Mouse (Mus musculus) neural tube, embryonic 11.5 days (tissue): Measurements from ENCODE around the gene Lrrc32. TPM values are rescaled to one million over a fixed set of nuclear protein-coding genes. Genes with fewer than 3 reads are reported as not detected.

Source experiments
- ATAC-seq: fragments of 200-750 bp; cut with Nextera tagmentation; 2 replicates; pipeline ENCODE4 v1.8.0; 2017; ENCODE audit warnings: moderate number of reproducible peaks, mild to moderate bottlenecking, moderate TSS enrichment, moderate library complexity; ENCODE audit not compliant: insufficient read depth, low FRiP score, low TSS enrichment
- DNase-seq: peaks from one replicate; pipeline ENCODE4 v3.0.0-alpha.2; 2015; ENCODE audit warnings: low spot score
- H3K27ac ChIP-seq: fragments of 300-500 bp; sonication (generic); 2 replicates; pipeline ENCODE4 v1.5.1; 2014; ENCODE audit warnings: low read depth, mild to moderate bottlenecking, low read length
- H3K27me3 ChIP-seq: fragments of 300-500 bp; sonication (generic); 2 replicates; pipeline ENCODE4 v1.6.1; 2014; ENCODE audit warnings: mild to moderate bottlenecking, low read length, mixed read lengths; ENCODE audit not compliant: control insufficient read depth, insufficient read depth
- H3K36me3 ChIP-seq: fragments of 300-500 bp; sonication (generic); 2 replicates; pipeline ENCODE4 v1.6.1; 2014; ENCODE audit warnings: mild to moderate bottlenecking, low read length, moderate library complexity, mixed read lengths; ENCODE audit not compliant: control insufficient read depth, insufficient read depth
- H3K4me1 ChIP-seq: fragments of 300-500 bp; sonication (generic); 2 replicates; pipeline ENCODE4 v1.6.1; 2014; ENCODE audit warnings: low read length, mixed read lengths; ENCODE audit not compliant: control insufficient read depth, insufficient read depth
- H3K4me2 ChIP-seq: fragments of 300-500 bp; sonication (generic); 2 replicates; pipeline ENCODE4 v1.6.1; 2014; ENCODE audit warnings: low read depth, mild to moderate bottlenecking, moderate library complexity
- H3K4me3 ChIP-seq: fragments of 300-500 bp; sonication (generic); 2 replicates; pipeline ENCODE4 v1.5.1; 2014; ENCODE audit warnings: low read depth, low read length
- H3K9ac ChIP-seq: fragments of 300-500 bp; sonication (generic); 2 replicates; pipeline ENCODE4 v1.6.1; 2014; ENCODE audit warnings: mild to moderate bottlenecking, low read length
- H3K9me3 ChIP-seq: fragments of 300-500 bp; sonication (generic); 2 replicates; pipeline ENCODE4 v1.6.1; 2016; ENCODE audit warnings: low read length; ENCODE audit not compliant: control insufficient read depth
- WGBS: fragments of 180-500 bp; shearing (Covaris S2); extraction: QIAGEN DNeasy Blood & Tissue Kit; methylation state at CpG from one replicate; pipeline ENCODE4 v1.1.7; 2014; 5-methylcytosine and 5-hydroxymethylcytosine counted together
- polyA plus RNA-seq: library from polyadenylated mRNA; unstranded; fragments of >200 nt; fragmentation: Nextera tagmentation; extraction: Ambion mirVana; gene quantifications from 2 replicates; pipeline ENCODE4 v1.2.1, GENCODE M21; 2014

The Lrrc32 gene
- polyA plus RNA-seq, 1 experiment from 2014 or later: 6.4 TPM

- no peaks in the 10 kb centered on the region for H3K9me3 ChIP-seq
- no peak overlapping the region for H3K9ac ChIP-seq
- WGBS: 94% methylated on average over 3 of the region's 3 CpGs
- no peaks in the 10 kb centered on the region for H3K27me3 ChIP-seq
- H3K36me3 ChIP-seq: no peaks in the 10 kb centered on the region; the same call in 1 of the 2 replicates
- no peak for DNase-seq
- H3K4me2 ChIP-seq: no peak overlapping the region
- peaks cover 15% of the 10 kb centered on the region; the same call in 1 of the 2 replicates for H3K4me1 ChIP-seq
- no peak overlapping the region for H3K27ac ChIP-seq
- H3K4me3 ChIP-seq: no peak overlapping the region
- ATAC-seq: no peak
Measured at GRCm38 (mm10) chr7:98500470-98500869, 11.4 kb downstream of the Lrrc32 start.

DNA sequence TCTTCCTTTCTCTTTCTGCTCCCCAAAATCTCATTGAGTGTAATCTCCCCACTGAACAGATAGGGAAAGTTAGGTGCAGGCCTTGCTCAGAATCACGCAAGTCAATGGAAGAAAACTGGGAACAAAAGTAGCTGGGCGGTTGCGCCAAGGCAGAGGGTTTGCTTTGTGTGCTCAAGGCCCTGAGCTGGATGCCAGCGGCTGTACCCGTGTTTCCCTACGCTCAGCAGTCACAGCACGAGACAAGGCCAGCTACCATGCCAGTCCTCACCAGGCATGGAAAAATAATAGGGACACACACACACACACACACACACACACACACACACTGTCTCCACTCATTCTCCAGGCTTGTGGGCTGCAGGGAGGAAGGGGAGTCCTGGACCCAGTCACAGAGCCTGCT is 12.0 kb downstream of the Lrrc32 start:
- Histone ChIP-seq H3K9ac (no peak overlapping the region), H3K36me3 (no peaks in the 10 kb centered on the region; the same call in 1 of the 2 replicates), H3K9me3 (no peaks in the 10 kb centered on the region), H3K4me1 (peaks cover 15% of the 10 kb centered on the region; the same call in 1 of the 2 replicates), H3K27me3 (no peaks in the 10 kb centered on the region), H3K4me2 (no peak overlapping the region), H3K27ac (no peak overlapping the region), H3K4me3 (no peak overlapping the region)
- no peak for DNase-seq
- WGBS: 93% methylated on average over 7 of the region's 7 CpGs
- no peak for ATAC-seq

GRCm38 (mm10) chr7:98502921-98503320 is 13.8 kb downstream of the Lrrc32 start:
- Histone ChIP-seq H3K4me2 (no peak overlapping the region), H3K9ac (no peak overlapping the region), H3K27ac (no peak overlapping the region), H3K9me3 (no peaks in the 10 kb centered on the region), H3K4me1 (peaks cover 15% of the 10 kb centered on the region; the same call in 1 of the 2 replicates), H3K27me3 (no peaks in the 10 kb centered on the region), H3K4me3 (no peak overlapping the region), H3K36me3 (no peaks in the 10 kb centered on the region; the same call in 1 of the 2 replicates)
- 27% methylated on average over 5 of the region's 5 CpGs for WGBS
- ATAC-seq: no peak
- no peak for DNase-seq

GRCm38 (mm10) chr7:98503951-98504647 is 15.0 kb downstream of the Lrrc32 start:
- DNase-seq (no peak), ATAC-seq (no peak)
- H3K27me3 ChIP-seq: no peaks in the 10 kb centered on the region
- H3K4me3 ChIP-seq: no peak overlapping the region
- H3K36me3 ChIP-seq: no peaks in the 10 kb centered on the region; the same call in 1 of the 2 replicates
- H3K4me1 ChIP-seq: peaks cover 15% of the 10 kb centered on the region; the same call in 1 of the 2 replicates
- WGBS: 70% methylated on average over 6 of the region's 6 CpGs
- no peak overlapping the region for H3K9ac ChIP-seq
- no peak overlapping the region for H3K27ac ChIP-seq
- H3K9me3 ChIP-seq: no peaks in the 10 kb centered on the region
- H3K4me2 ChIP-seq: no peak overlapping the region

DNA sequence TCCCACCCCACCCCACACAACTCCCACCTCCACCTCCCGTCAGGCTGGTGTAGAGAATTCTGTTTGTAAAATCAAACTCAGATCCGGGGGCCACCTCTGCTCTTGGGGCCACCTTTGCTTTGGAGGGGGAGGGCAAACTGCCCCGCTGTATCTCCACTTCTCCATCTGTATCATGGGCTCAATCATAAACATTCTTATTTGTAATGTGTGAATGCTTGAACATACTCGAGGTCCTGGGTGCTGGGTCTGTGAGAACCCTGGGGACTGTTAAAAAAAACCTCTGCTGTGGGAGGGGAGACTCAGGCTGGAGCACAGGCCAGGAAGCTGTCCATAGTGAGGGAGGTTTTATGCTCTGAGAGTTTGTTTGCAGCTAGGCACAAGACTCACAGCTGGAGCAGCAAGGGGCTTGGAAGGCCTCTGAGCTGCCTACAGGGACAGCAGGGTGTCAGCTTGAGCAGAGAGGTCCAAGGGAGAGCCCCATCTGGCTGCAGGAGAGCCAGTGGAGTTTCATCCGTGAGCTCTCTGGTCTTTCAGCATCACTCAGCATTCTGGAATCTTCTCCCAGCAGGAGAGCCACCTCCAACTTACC is 15.7 kb downstream of the Lrrc32 start:
- Histone ChIP-seq H3K36me3 (no peaks in the 10 kb centered on the region), H3K9ac (no peak overlapping the region), H3K27ac (no peak overlapping the region), H3K4me3 (no peak overlapping the region), H3K27me3 (no peaks in the 10 kb centered on the region), H3K9me3 (no peaks in the 10 kb centered on the region), H3K4me2 (no peak overlapping the region), H3K4me1 (peaks cover 15% of the 10 kb centered on the region; the same call in 1 of the 2 replicates)
- no peak for DNase-seq
- WGBS: 39% methylated on average over 5 of the region's 5 CpGs
- ATAC-seq: no peak

DNA sequence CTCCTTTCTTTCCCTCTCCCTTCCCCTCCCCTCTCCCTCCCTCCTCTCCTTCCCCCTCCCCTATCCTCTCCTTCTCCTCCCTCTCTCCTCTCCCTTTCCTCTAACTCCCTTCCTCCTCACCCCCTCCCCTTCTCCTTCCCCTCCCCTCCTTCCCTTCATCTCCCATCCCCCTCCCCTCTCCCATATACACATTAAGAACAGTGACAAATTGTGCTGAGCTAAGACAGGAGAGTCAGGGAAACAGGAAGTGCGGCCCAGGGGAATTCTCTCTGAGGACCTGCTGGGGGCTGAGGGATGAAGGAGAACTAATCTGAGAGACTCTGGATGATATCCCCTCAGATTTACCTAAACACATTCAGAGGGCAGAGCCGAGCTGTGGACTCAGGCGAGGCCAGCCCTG is 16.6 kb downstream of the Lrrc32 start:
- Histone ChIP-seq H3K36me3 (no peaks in the 10 kb centered on the region), H3K9ac (no peak overlapping the region), H3K27ac (no peak overlapping the region), H3K9me3 (no peaks in the 10 kb centered on the region), H3K4me2 (no peak overlapping the region), H3K27me3 (no peaks in the 10 kb centered on the region), H3K4me1 (peaks cover 15% of the 10 kb centered on the region; the same call in 1 of the 2 replicates), H3K4me3 (no peak overlapping the region)
- peak; percentile 36 for DNase-seq
- WGBS: 27% methylated on average over 3 of the region's 3 CpGs
- no peak for ATAC-seq

DNA sequence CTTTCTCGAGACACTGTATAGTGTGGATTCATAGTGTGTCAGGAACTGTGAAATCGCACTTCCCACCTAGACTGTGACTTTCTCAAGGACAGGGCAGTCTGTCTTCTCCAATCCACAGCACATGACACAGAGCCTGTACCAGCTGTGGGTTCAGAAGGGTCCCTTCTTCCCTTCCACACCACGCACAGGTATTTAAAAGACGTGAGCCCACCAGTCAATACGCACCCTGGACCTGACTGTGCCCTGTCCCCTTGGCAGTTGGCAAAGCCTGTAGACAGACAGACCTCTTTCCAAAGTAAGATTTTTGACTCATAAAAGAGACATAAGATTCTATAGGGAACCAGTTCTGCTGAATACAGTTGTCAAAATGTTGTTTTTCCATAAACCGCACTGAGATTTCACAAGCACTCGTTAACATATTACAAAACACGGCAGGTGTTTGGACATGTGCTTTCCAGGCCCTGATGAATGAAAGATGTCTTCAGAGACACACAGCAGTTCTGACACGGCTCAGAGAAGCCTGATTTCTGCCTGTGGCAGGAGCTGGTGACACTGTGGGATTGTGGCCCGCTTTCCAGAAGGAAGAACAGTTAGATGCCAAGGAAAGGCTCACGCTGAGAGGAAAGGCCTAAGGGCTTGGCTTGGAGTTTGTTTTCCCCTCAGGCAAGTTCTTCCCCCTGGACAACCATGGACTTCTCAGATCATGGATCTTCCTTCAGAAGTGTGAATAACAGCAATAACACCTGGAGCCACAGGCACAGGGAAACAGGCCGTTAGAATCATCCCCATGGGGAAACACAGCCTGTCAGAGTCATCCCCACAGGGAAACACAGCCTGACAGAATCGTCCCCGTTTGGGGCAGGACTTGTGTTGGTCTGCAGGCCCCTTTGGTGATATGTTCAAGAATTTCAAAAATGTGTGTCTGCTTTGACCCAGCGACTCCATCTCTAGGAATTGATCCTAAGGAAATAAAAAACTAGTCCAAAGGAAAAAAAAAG is 22.2 kb downstream of the Lrrc32 start:
- Histone ChIP-seq H3K9ac (no peak overlapping the region), H3K4me2 (no peak overlapping the region), H3K4me3 (no peak overlapping the region), H3K4me1 (no peaks in the 10 kb centered on the region), H3K27ac (no peak overlapping the region), H3K9me3 (no peaks in the 10 kb centered on the region), H3K27me3 (no peaks in the 10 kb centered on the region), H3K36me3 (no peaks in the 10 kb centered on the region)
- no peak for ATAC-seq
- 75% methylated on average over 15 of the region's 15 CpGs for WGBS
- DNase-seq: no peak

DNA sequence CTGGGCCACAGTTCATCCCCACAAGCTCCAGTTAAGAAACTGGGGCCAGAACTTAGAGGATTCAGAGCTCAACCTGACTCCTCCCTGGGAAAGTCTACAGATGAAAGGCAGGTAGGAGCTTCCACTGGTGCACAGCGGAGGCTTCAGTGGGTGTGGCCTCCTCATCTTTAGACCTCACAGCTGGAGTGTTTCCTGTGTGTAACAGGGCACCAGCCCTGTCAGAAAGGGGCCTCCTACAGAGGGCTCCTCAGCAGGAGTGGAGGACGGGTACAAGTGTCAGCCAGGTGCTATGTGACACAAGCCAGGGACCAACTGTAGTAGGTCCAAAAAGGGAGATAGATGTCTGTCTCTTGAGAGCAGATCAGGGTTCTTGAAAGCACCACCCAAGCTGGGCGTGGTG is 24.2 kb downstream of the Lrrc32 start:
- WGBS: 66% methylated on average over 3 of the region's 3 CpGs
- ATAC-seq (no peak), DNase-seq (no peak)
- Histone ChIP-seq H3K4me2 (no peak overlapping the region), H3K9ac (no peak overlapping the region), H3K9me3 (no peaks in the 10 kb centered on the region), H3K4me3 (no peak overlapping the region), H3K27me3 (no peaks in the 10 kb centered on the region), H3K36me3 (no peaks in the 10 kb centered on the region), H3K27ac (no peak overlapping the region), H3K4me1 (no peaks in the 10 kb centered on the region)
